Mouse (Mus musculus) adipocyte (in vitro differentiated cells): ENCODE measurements at regions not wholly inside any gene's neighbourhood (a gene's known extent, or its start where the extent isn't known, plus 50 kb on each side); places are given as distances from the start of the nearest gene placed in this dataset.

Experiments
- DNase-seq: peaks from one replicate; pipeline ENCODE4 v3.0.0-alpha.2; 2016; ENCODE audit warnings: low spot score

DNA sequence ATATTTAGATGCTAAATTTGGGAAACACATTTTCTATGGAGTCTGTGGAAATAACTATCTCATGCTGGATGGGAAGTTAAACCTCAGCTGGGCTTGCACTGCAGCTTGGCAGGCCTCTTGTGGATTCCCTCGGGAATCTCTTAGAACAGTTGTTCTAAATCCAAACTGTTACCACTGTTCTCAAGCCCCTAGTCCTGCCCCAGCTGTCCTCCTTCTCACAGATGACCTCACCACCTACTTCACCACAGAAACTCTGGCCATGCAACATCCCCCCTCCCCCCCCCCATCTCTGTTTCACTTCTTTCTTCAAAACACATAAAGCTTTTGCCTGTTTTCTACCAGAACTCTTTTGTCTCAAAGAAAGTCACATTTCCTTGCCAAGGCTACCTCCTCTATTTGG, 136.6 kb upstream of the Wdr44 start:
- no peak for DNase-seq

DNA sequence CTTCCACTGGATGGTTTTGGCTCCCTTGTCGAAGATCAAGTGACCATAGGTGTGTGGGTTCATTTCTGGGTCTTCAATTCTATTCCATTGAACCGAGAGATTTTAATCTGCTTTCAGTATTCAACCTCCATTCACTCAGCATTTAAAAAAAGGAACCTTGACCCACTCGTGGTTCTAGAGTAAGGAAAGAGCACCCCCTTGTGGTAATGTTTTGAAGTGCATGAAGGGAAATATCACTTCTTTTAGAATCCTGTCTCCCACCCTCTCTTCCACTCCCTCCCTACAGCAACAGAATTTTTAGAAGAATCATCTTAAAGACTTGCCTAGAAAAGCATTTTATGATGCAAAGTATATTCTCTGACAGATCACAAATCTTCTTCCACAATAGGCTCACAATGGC, 127.3 kb upstream of the Wdr44 start:
- peak; percentile 28 for DNase-seq
